In genomic region chr11:54027131-54028043, GRCm38 (mm10) we compare ENCODE assay signal across 7 mouse cellular contexts. TPM values are rescaled to one million over a fixed set of nuclear protein-coding genes. Genes with fewer than 3 reads are reported as not detected.
DNase-seq lines count a peak whose midpoint lies in the region; ATAC-seq and TF ChIP-seq lines count a peak whose summit lies in the region.

No protein-coding gene starts in this region.

- intact Hi-C loops in left cerebral cortex, postnatal 36 days (cut with DNase I) = no loop called here

- H3K36me3 ChIP-seq in lung, postnatal 0 days (ENCODE audit: insufficient read depth, low read length) = no peaks in the 10 kb centered on the region
- no peaks in the 10 kb centered on the region for H3K36me3 ChIP-seq in hindbrain, embryonic 12.5 days

- H3K4me2 ChIP-seq in lung, postnatal 0 days (replicated peaks; ENCODE audit: low read depth, low read length) = peak overlapping the region; percentile 63
- H3K4me2 ChIP-seq in hindbrain, embryonic 12.5 days (replicated peaks) = peak overlapping the region; percentile 98

- H3K27ac ChIP-seq in lung, postnatal 0 days (ENCODE audit: low read length) = no peak overlapping the region
- no peak overlapping the region for H3K27ac ChIP-seq in hindbrain, embryonic 12.5 days

- no peaks in the 10 kb centered on the region for H3K9me3 ChIP-seq in lung, postnatal 0 days (ENCODE audit: low read length)
- no peaks in the 10 kb centered on the region for H3K9me3 ChIP-seq in hindbrain, embryonic 12.5 days (replicated peaks)

- H3K9ac ChIP-seq in lung, postnatal 0 days (replicated peaks; ENCODE audit: low read depth) = no peak overlapping the region
- H3K9ac ChIP-seq in hindbrain, embryonic 12.5 days = peak overlapping the region; percentile 67

- DNase-seq in lung, postnatal 0 days (ENCODE audit: low spot score) = peak; percentile 39
- no peak for DNase-seq in lung, postnatal 4 days
- peak; percentile 69 to 77 for DNase-seq in cerebellum, postnatal 10 days
- no peak for DNase-seq in urinary bladder, postnatal 25 days (ENCODE audit: low spot score)
- DNase-seq in left cerebral cortex, postnatal 36 days (ENCODE audit: low spot score in 2 of 2) = no peak

- no peak for ATAC-seq in lung, postnatal 0 days
- 0 out of 2 replicates have a peak, but pooled peaks have one; percentile 6 for ATAC-seq in hindbrain, embryonic 12.5 days (ENCODE audit: low FRiP score)
- peak; percentile 29 for ATAC-seq in megakaryocyte progenitor cell, adult 5-6 weeks (replicated peaks; ENCODE audit: poor library complexity)

- TF ChIP-seq CTCF in lung, postnatal 0 days (IDR thresholded peaks at IDR 0.05) = no peak

- 0 out of 2 replicates have a peak, but pooled peaks cover 5% of the 10 kb centered on the region for H3K27me3 ChIP-seq in lung, postnatal 0 days (replicated peaks; ENCODE audit: insufficient read depth, low read length)
- peaks cover 44% of the 10 kb centered on the region for H3K27me3 ChIP-seq in hindbrain, embryonic 12.5 days

- peaks cover 5% of the 10 kb centered on the region; the same call in 1 of the 2 replicates for H3K4me1 ChIP-seq in lung, postnatal 0 days (ENCODE audit: insufficient read depth, low read depth, low read length)
- H3K4me1 ChIP-seq in hindbrain, embryonic 12.5 days = peaks cover 14% of the 10 kb centered on the region

- WGBS in lung, postnatal 0 days = 18% methylated on average over 31 of the region's 31 CpGs
- WGBS in hindbrain, embryonic 12.5 days = 18% methylated on average over 31 of the region's 31 CpGs

- peak overlapping the region; percentile 34 for H3K4me3 ChIP-seq in lung, postnatal 0 days (ENCODE audit: low read depth, low read length)
- peak overlapping the region; percentile 53 for H3K4me3 ChIP-seq in hindbrain, embryonic 12.5 days

- TF ChIP-seq EP300 in lung, postnatal 0 days (IDR thresholded peaks at IDR 0.05) = no peak

RNA-seq across cellular contexts. Expression of gene Slc22a4, which starts 0.5 kb away (rescaled TPM):
- 0.70 and 1.1 TPM in 2 replicates for polyA plus RNA-seq in lung, postnatal 0 days (2015; fragmentation: Nextera tagmentation; extraction: Ambion mirVana)
- polyA plus RNA-seq in hindbrain, embryonic 12.5 days (2016; fragmentation: Nextera tagmentation; extraction: Ambion mirVana) = 1.3 and 1.4 TPM in 2 replicates
- 22.2 and 23.6 TPM in 2 replicates for total RNA-seq in megakaryocyte progenitor cell, adult 5-6 weeks (2015)
- total RNA-seq in megakaryocyte progenitor cell, adult 5-6 weeks (2017) = 15.3 and 22.6 TPM in 2 replicates
- total RNA-seq in left cerebral cortex, postnatal 36 days (2021) = 1 to 10 TPM; 4.3 to 5.3 TPM

RNA-seq across cellular contexts. Expression of gene Pdlim4, which starts 41.4 kb away (rescaled TPM):
- 7.3 and 8.6 TPM in 2 replicates for polyA plus RNA-seq in lung, postnatal 0 days (2015; fragmentation: Nextera tagmentation; extraction: Ambion mirVana)
- polyA plus RNA-seq in hindbrain, embryonic 12.5 days (2016; fragmentation: Nextera tagmentation; extraction: Ambion mirVana) = 48.6 and 53.6 TPM in 2 replicates
- total RNA-seq in megakaryocyte progenitor cell, adult 5-6 weeks (2015) = not detected in 2 replicates
- total RNA-seq in megakaryocyte progenitor cell, adult 5-6 weeks (2017) = 0.17 TPM in 1 of 2 replicates, not detected in the other
- total RNA-seq in left cerebral cortex, postnatal 36 days (2021) = 10 to 100 TPM; 12.2 to 13.1 TPM

RNA-seq across cellular contexts. Expression of gene Slc22a21, which starts 47.3 kb away (rescaled TPM):
- 2.6 TPM in 2 replicates for polyA plus RNA-seq in lung, postnatal 0 days (2015; fragmentation: Nextera tagmentation; extraction: Ambion mirVana)
- 2.1 and 3.6 TPM in 2 replicates for polyA plus RNA-seq in hindbrain, embryonic 12.5 days (2016; fragmentation: Nextera tagmentation; extraction: Ambion mirVana)
- 1.4 and 3.0 TPM in 2 replicates for total RNA-seq in megakaryocyte progenitor cell, adult 5-6 weeks (2015)
- 0.71 and 2.3 TPM in 2 replicates for total RNA-seq in megakaryocyte progenitor cell, adult 5-6 weeks (2017)
- 1 to 10 TPM; 1.1 to 1.9 TPM for total RNA-seq in left cerebral cortex, postnatal 36 days (2021)

Comparison
In these comparisons a context has a peak if more than half of its experiments do, and no peak if none do; other contexts are left out.
1. DNase-seq: peak in lung, postnatal 0 days (single experiment) and cerebellum, postnatal 10 days (2 of 2); none in lung, postnatal 4 days (0 of 2), urinary bladder, postnatal 25 days (single experiment) and left cerebral cortex, postnatal 36 days (0 of 2).
2. RNA of gene Pdlim4, which starts 41.4 kb away (total RNA-seq): 12.2 to 13.1 TPM in left cerebral cortex, postnatal 36 days; 0.17 TPM in megakaryocyte progenitor cell, adult 5-6 weeks; every median in the first group is over 10 times any median in the second.